Comparison of ENCODE assay signal across 12 mouse cellular contexts in genomic region chr3:119063214-119063613, GRCm38 (mm10).
DNase-seq lines count a peak whose midpoint lies in the region; ATAC-seq lines count a peak whose summit lies in the region.
"Had no signal": no experiment of that assay in that cellular context is flagged by ENCODE, and none has a peak within 500 bp of the region (broad histone marks: within the 10 kb centered on the region; RNA-seq: fewer than 3 reads in every experiment).

No protein-coding gene starts in this region.

- H3K4me2 ChIP-seq in embryonic facial prominence, embryonic 11.5 days (ENCODE audit: low read depth, low read length) = no peak overlapping the region
- H3K4me2 ChIP-seq in forebrain, embryonic 12.5 days = no peak overlapping the region
- H3K4me2 ChIP-seq in midbrain, embryonic 13.5 days (replicated peaks) = no peak overlapping the region

- H3K9me3 ChIP-seq in embryonic facial prominence, embryonic 11.5 days (replicated peaks; ENCODE audit: control insufficient read depth, low read length) = no peaks in the 10 kb centered on the region
- H3K9me3 ChIP-seq in embryonic facial prominence, embryonic 10.5 days = no peaks in the 10 kb centered on the region
- no peaks in the 10 kb centered on the region for H3K9me3 ChIP-seq in forebrain, embryonic 12.5 days
- H3K9me3 ChIP-seq in midbrain, embryonic 13.5 days = no peaks in the 10 kb centered on the region

- 58% methylated on average over 4 of the region's 4 CpGs for WGBS in embryonic facial prominence, embryonic 11.5 days
- 63% methylated on average over 4 of the region's 4 CpGs for WGBS in embryonic facial prominence, embryonic 10.5 days
- WGBS in forebrain, embryonic 12.5 days = 23% methylated on average over 4 of the region's 4 CpGs
- WGBS in midbrain, embryonic 13.5 days = 46% methylated on average over 4 of the region's 4 CpGs

- no peak for ATAC-seq in embryonic facial prominence, embryonic 11.5 days (replicated peaks; ENCODE audit: insufficient number of reproducible peaks, low FRiP score, low TSS enrichment, low read depth)
- ATAC-seq in forebrain, embryonic 12.5 days (ENCODE audit: low FRiP score) = peak; percentile 81; the same call in 1 of the 2 replicates
- ATAC-seq in midbrain, embryonic 13.5 days = peak; percentile 82

- no peak overlapping the region for H3K9ac ChIP-seq in embryonic facial prominence, embryonic 11.5 days (replicated peaks; ENCODE audit: low read length)
- no peak overlapping the region for H3K9ac ChIP-seq in forebrain, embryonic 12.5 days
- H3K9ac ChIP-seq in midbrain, embryonic 13.5 days (replicated peaks) = no peak overlapping the region

- H3K4me1 ChIP-seq in embryonic facial prominence, embryonic 11.5 days (ENCODE audit: control insufficient read depth, insufficient read depth, low read length) = no peaks in the 10 kb centered on the region
- no peaks in the 10 kb centered on the region for H3K4me1 ChIP-seq in embryonic facial prominence, embryonic 10.5 days
- H3K4me1 ChIP-seq in forebrain, embryonic 12.5 days = 0 out of 2 replicates have a peak, but pooled peaks cover 2% of the 10 kb centered on the region
- peaks cover 9% of the 10 kb centered on the region; the same call in 1 of the 2 replicates for H3K4me1 ChIP-seq in midbrain, embryonic 13.5 days (replicated peaks)

- no peaks in the 10 kb centered on the region for H3K27me3 ChIP-seq in embryonic facial prominence, embryonic 11.5 days (ENCODE audit: control insufficient read depth, insufficient read depth, low read length)
- H3K27me3 ChIP-seq in embryonic facial prominence, embryonic 10.5 days (replicated peaks; ENCODE audit: low read depth, poor library complexity, severe bottlenecking) = no peaks in the 10 kb centered on the region
- peaks cover 3% of the 10 kb centered on the region; the same call in 1 of the 2 replicates for H3K27me3 ChIP-seq in forebrain, embryonic 12.5 days
- H3K27me3 ChIP-seq in midbrain, embryonic 13.5 days = no peaks in the 10 kb centered on the region

- H3K27ac ChIP-seq in embryonic facial prominence, embryonic 11.5 days (replicated peaks; ENCODE audit: low read depth, low read length) = no peak overlapping the region
- no peak overlapping the region for H3K27ac ChIP-seq in embryonic facial prominence, embryonic 10.5 days (replicated peaks)
- H3K27ac ChIP-seq in forebrain, embryonic 12.5 days = 0 out of 2 replicates have a peak overlapping the region, but pooled peaks have one; percentile 13
- no peak overlapping the region for H3K27ac ChIP-seq in midbrain, embryonic 13.5 days

- no peaks in the 10 kb centered on the region for H3K36me3 ChIP-seq in embryonic facial prominence, embryonic 11.5 days (replicated peaks; ENCODE audit: control insufficient read depth, insufficient read depth, low read depth, low read length)
- H3K36me3 ChIP-seq in embryonic facial prominence, embryonic 10.5 days (replicated peaks) = no peaks in the 10 kb centered on the region
- H3K36me3 ChIP-seq in forebrain, embryonic 12.5 days (replicated peaks) = no peaks in the 10 kb centered on the region
- no peaks in the 10 kb centered on the region for H3K36me3 ChIP-seq in midbrain, embryonic 13.5 days

- DNase-seq in embryonic facial prominence, embryonic 11.5 days (ENCODE audit: low spot score) = peak; percentile 6
- no peak for DNase-seq in embryonic facial prominence, embryonic 10.5 days (ENCODE audit: low spot score)
- DNase-seq in brain, embryonic 18.5 days (ENCODE audit: low read depth, low spot score) = peak; percentile 34
- DNase-seq in gastrocnemius, adult 18-20 months (ENCODE audit: low spot score) = no peak
- DNase-seq in kidney, adult 18-20 months = no peak
- no peak for DNase-seq in right cerebral cortex, adult 18-20 months
- DNase-seq: heart, postnatal 10 days; kidney, adult 9 months; liver; thymus, adult 18-20 months had no signal

- H3K4me3 ChIP-seq in embryonic facial prominence, embryonic 11.5 days (ENCODE audit: low read depth, low read length) = no peak overlapping the region
- no peak overlapping the region for H3K4me3 ChIP-seq in embryonic facial prominence, embryonic 10.5 days
- no peak overlapping the region for H3K4me3 ChIP-seq in forebrain, embryonic 12.5 days (replicated peaks)
- no peak overlapping the region for H3K4me3 ChIP-seq in midbrain, embryonic 13.5 days (replicated peaks)

Comparison
In these comparisons a context has a peak if more than half of its experiments do, and no peak if none do; other contexts are left out.
1. DNase-seq: peak in embryonic facial prominence, embryonic 11.5 days (single experiment) and brain, embryonic 18.5 days (single experiment); none in embryonic facial prominence, embryonic 10.5 days (single experiment), gastrocnemius, adult 18-20 months (single experiment), kidney, adult 18-20 months (single experiment) and right cerebral cortex, adult 18-20 months (single experiment).